Mouse (Mus musculus) lung, postnatal 0 days (tissue): ENCODE data around the gene Mtmr14.

ENCODE experiments used
- CTCF ChIP-seq: IDR thresholded peaks from 2 replicates; pipeline ENCODE4 v1.5.1; 2016; ENCODE audit warnings: antibody characterized with exemption, mild to moderate bottlenecking
- EP300 ChIP-seq: IDR thresholded peaks from 2 replicates; pipeline ENCODE4 v1.6.1; 2016; ENCODE audit warnings: antibody characterized with exemption, mild to moderate bottlenecking, control low read depth

GRCm38 (mm10) chr6:113308141-113308540 is 70.5 kb downstream of the Mtmr14 start:
- TF ChIP-seq CTCF (peak; percentile 56), EP300 (no peak)
